Mouse (Mus musculus): Measurements from ENCODE around the gene Cdkl5.
A peak's percentile ranks its signal among the peaks of the same experiment; 100 is the strongest.

The Cdkl5 gene

GRCm38 (mm10) chrX:160994543-160995121 lies at the start of gene Cdkl5:
TSS of gene Cdkl5 (minus strand) at chrX:160994704.
- DNase-seq (ENCODE audit: low spot score), result peak; percentile 81

GRCm38 (mm10) chrX:161033235-161033803 lies 38.8 kb upstream of the Cdkl5 start:
- peak; percentile 25 for DNase-seq (ENCODE audit: low spot score)

- DNase-seq (ENCODE audit: low spot score), result no peak
Measured at GRCm38 (mm10) chrX:161032423-161032822, 37.9 kb upstream of the Cdkl5 start.

GRCm38 (mm10) chrX:161030233-161030632 lies 35.7 kb upstream of the Cdkl5 start:
- DNase-seq (ENCODE audit: low spot score), result no peak

- DNase-seq (ENCODE audit: low spot score), result no peak
Measured at GRCm38 (mm10) chrX:161024475-161024874, 30.0 kb upstream of the Cdkl5 start.

- no peak for DNase-seq (ENCODE audit: low spot score)
Measured at GRCm38 (mm10) chrX:161021548-161021947, 27.0 kb upstream of the Cdkl5 start.

- DNase-seq (ENCODE audit: low spot score), result no peak
Measured at GRCm38 (mm10) chrX:161018179-161018578, 23.7 kb upstream of the Cdkl5 start.

- DNase-seq (ENCODE audit: low spot score), result no peak
Measured at GRCm38 (mm10) chrX:161006272-161006671, 11.8 kb upstream of the Cdkl5 start.

- no peak for DNase-seq (ENCODE audit: low spot score)
Measured at GRCm38 (mm10) chrX:160996051-160996450, 1.5 kb upstream of the Cdkl5 start.

GRCm38 (mm10) chrX:160995131-160995667 lies 695 bp upstream of the Cdkl5 start:
- DNase-seq (ENCODE audit: low spot score), result peak; percentile 5

GRCm38 (mm10) chrX:160993749-160994539 lies 560 bp downstream of the Cdkl5 start:
- no peak for DNase-seq (ENCODE audit: low spot score)

- DNase-seq (ENCODE audit: low spot score), result no peak
Measured at GRCm38 (mm10) chrX:160992703-160993102, 1.8 kb downstream of the Cdkl5 start.

GRCm38 (mm10) chrX:160990276-160990675 lies 4.2 kb downstream of the Cdkl5 start:
- DNase-seq (ENCODE audit: low spot score), result no peak

- DNase-seq (ENCODE audit: low spot score), result no peak
Measured at GRCm38 (mm10) chrX:160977919-160978318, 16.6 kb downstream of the Cdkl5 start.

- no peak for DNase-seq (ENCODE audit: low spot score)
Measured at GRCm38 (mm10) chrX:160971991-160972545, 22.4 kb downstream of the Cdkl5 start.

- no peak for DNase-seq (ENCODE audit: low spot score)
Measured at GRCm38 (mm10) chrX:160958593-160959131, 35.8 kb downstream of the Cdkl5 start.

- DNase-seq (ENCODE audit: low spot score), result no peak
Measured at GRCm38 (mm10) chrX:160949583-160949982, 44.9 kb downstream of the Cdkl5 start.

- DNase-seq (ENCODE audit: low spot score), result no peak
Measured at GRCm38 (mm10) chrX:160944722-160945121, 49.8 kb downstream of the Cdkl5 start.

- DNase-seq (ENCODE audit: low spot score), result no peak
Measured at GRCm38 (mm10) chrX:160935541-160935940, 59.0 kb downstream of the Cdkl5 start.

- no peak for DNase-seq (ENCODE audit: low spot score)
Measured at GRCm38 (mm10) chrX:160930656-160931055, 63.8 kb downstream of the Cdkl5 start.

GRCm38 (mm10) chrX:160928870-160929269 lies 65.6 kb downstream of the Cdkl5 start:
- no peak for DNase-seq (ENCODE audit: low spot score)

- no peak for DNase-seq (ENCODE audit: low spot score)
Measured at GRCm38 (mm10) chrX:160919022-160919637, 75.4 kb downstream of the Cdkl5 start.

Measured in ovary, postnatal 14 days (tissue).